12 mouse cellular contexts compared by ENCODE assay signal in the genomic region with DNA sequence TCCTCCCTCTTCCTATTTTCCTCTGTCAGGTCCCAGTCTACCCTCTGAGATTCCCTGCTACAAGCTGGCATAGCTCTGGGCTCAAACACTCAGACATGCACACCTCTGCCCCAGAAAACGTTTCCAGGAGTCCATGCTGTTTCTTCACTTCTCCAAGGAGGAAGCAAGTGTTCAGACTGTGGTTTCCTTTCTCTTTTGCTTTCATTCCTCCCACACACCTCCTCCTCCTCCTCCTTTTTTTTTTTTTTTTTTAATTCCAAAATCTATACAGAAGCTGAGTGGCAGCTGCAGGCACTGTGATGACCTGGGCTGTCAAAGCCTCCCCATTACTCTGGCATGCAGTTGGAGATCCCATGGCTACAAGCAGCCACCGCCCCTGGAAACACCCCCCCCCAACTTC. TPM values are rescaled to one million over a fixed set of nuclear protein-coding genes. Genes with fewer than 3 reads are reported as not detected.
DNase-seq lines count a peak whose midpoint lies in the region; ATAC-seq and TF ChIP-seq lines count a peak whose summit lies in the region.
"Had no signal": no experiment of that assay in that cellular context is flagged by ENCODE, and none has a peak within 500 bp of the region (broad histone marks: within the 10 kb centered on the region; RNA-seq: fewer than 3 reads in every experiment).

No protein-coding gene starts in this region.

- H3K9ac ChIP-seq in heart, embryonic 12.5 days = 0 out of 2 replicates have a peak overlapping the region, but pooled peaks have one; percentile 75
- no peak overlapping the region for H3K9ac ChIP-seq in lung, postnatal 0 days (replicated peaks; ENCODE audit: low read depth)
- no peak overlapping the region for H3K9ac ChIP-seq in liver, embryonic 12.5 days
- H3K9ac ChIP-seq in stomach, postnatal 0 days (ENCODE audit: low read length) = no peak overlapping the region
- H3K9ac ChIP-seq in midbrain, embryonic 11.5 days (ENCODE audit: low read length) = no peak overlapping the region

- H3K9me3 ChIP-seq in heart, embryonic 12.5 days (replicated peaks) = no peaks in the 10 kb centered on the region
- H3K9me3 ChIP-seq in lung, postnatal 0 days (ENCODE audit: low read length) = no peaks in the 10 kb centered on the region
- H3K9me3 ChIP-seq in liver, embryonic 12.5 days (replicated peaks) = no peaks in the 10 kb centered on the region
- no peaks in the 10 kb centered on the region for H3K9me3 ChIP-seq in stomach, postnatal 0 days (ENCODE audit: control insufficient read depth, low read length)
- no peaks in the 10 kb centered on the region for H3K9me3 ChIP-seq in midbrain, embryonic 11.5 days (ENCODE audit: control insufficient read depth, low read length)

- WGBS in heart, embryonic 12.5 days = 21% methylated on average over 2 of the region's 2 CpGs
- 16% methylated on average over 2 of the region's 2 CpGs for WGBS in lung, postnatal 0 days
- 23% methylated on average over 2 of the region's 2 CpGs for WGBS in lung, adult 2 months
- 20% methylated on average over 2 of the region's 2 CpGs for WGBS in liver, embryonic 12.5 days (ENCODE audit: insufficient replicate concordance)
- WGBS in stomach, postnatal 0 days = 32% methylated on average over 2 of the region's 2 CpGs
- 20% methylated on average over 2 of the region's 2 CpGs for WGBS in midbrain, embryonic 11.5 days

- TF ChIP-seq EP300 in lung, postnatal 0 days (IDR thresholded peaks at IDR 0.05) = no peak
- TF ChIP-seq EP300 in stomach, postnatal 0 days (optimal IDR thresholded peaks at IDR 0.05) = no peak

- TF ChIP-seq CTCF in lung, postnatal 0 days (IDR thresholded peaks at IDR 0.05) = no peak
- no peak for TF ChIP-seq CTCF in lung, adult 2 months (IDR thresholded peaks at IDR 0.05; ENCODE audit: insufficient read depth, low read length)
- TF ChIP-seq CTCF in stomach, postnatal 0 days (IDR thresholded peaks at IDR 0.05; ENCODE audit: low read depth) = no peak

- no peak for DNase-seq in heart, postnatal 14 days
- DNase-seq in lung, postnatal 0 days (ENCODE audit: low spot score) = peak; percentile 22
- DNase-seq in lung, adult 2 months = no peak
- no peak for DNase-seq in stomach, postnatal 0 days (ENCODE audit: low spot score)
- DNase-seq in frontal cortex, postnatal 36 days (ENCODE audit: low spot score in 2 of 2) = no peak
- DNase-seq in midbrain, embryonic 11.5 days (ENCODE audit: low spot score, missing footprints) = no peak
- DNase-seq: cerebellum, adult 9-10 months; gastrocnemius, adult 2 months had no signal

- H3K4me3 ChIP-seq in heart, embryonic 12.5 days = no peak overlapping the region
- H3K4me3 ChIP-seq in lung, postnatal 0 days (ENCODE audit: low read depth, low read length) = no peak overlapping the region
- H3K4me3 ChIP-seq in lung, adult 2 months (replicated peaks; ENCODE audit: extremely low read depth, low read depth, low read length) = no peak overlapping the region
- no peak overlapping the region for H3K4me3 ChIP-seq in liver, embryonic 12.5 days
- H3K4me3 ChIP-seq in stomach, postnatal 0 days (ENCODE audit: low read depth, low read length) = no peak overlapping the region
- no peak overlapping the region for H3K4me3 ChIP-seq in midbrain, embryonic 11.5 days (ENCODE audit: low read depth, low read length)

- no peak for ATAC-seq in heart, embryonic 12.5 days (ENCODE audit: insufficient number of reproducible peaks, low FRiP score)
- no peak for ATAC-seq in lung, postnatal 0 days
- ATAC-seq in liver, embryonic 12.5 days = no peak
- ATAC-seq in stomach, postnatal 0 days (ENCODE audit: low FRiP score, low TSS enrichment) = no peak
- ATAC-seq in midbrain, embryonic 11.5 days (ENCODE audit: low FRiP score) = no peak

- no peak overlapping the region; the same call in 1 of the 2 replicates for H3K4me2 ChIP-seq in heart, embryonic 12.5 days
- no peak overlapping the region for H3K4me2 ChIP-seq in lung, postnatal 0 days (replicated peaks; ENCODE audit: low read depth, low read length)
- H3K4me2 ChIP-seq in liver, embryonic 12.5 days = peak overlapping the region; percentile 97
- peak overlapping the region; percentile 100 for H3K4me2 ChIP-seq in stomach, postnatal 0 days (replicated peaks; ENCODE audit: low read depth)
- H3K4me2 ChIP-seq in midbrain, embryonic 11.5 days = no peak overlapping the region

- H3K27me3 ChIP-seq in heart, embryonic 12.5 days (replicated peaks) = peaks cover 33% of the 10 kb centered on the region
- peaks cover 17% of the 10 kb centered on the region; the same call in 1 of the 2 replicates for H3K27me3 ChIP-seq in lung, postnatal 0 days (replicated peaks; ENCODE audit: insufficient read depth, low read length)
- peaks cover 65% of the 10 kb centered on the region for H3K27me3 ChIP-seq in liver, embryonic 12.5 days (replicated peaks)
- H3K27me3 ChIP-seq in stomach, postnatal 0 days (ENCODE audit: control insufficient read depth, insufficient read depth, low read length) = no peaks in the 10 kb centered on the region
- H3K27me3 ChIP-seq in midbrain, embryonic 11.5 days (ENCODE audit: control insufficient read depth, insufficient read depth, low read length) = peaks cover 33% of the 10 kb centered on the region

- H3K36me3 ChIP-seq in heart, embryonic 12.5 days = peaks cover 6% of the 10 kb centered on the region
- H3K36me3 ChIP-seq in lung, postnatal 0 days (ENCODE audit: insufficient read depth, low read length) = no peaks in the 10 kb centered on the region
- no peaks in the 10 kb centered on the region for H3K36me3 ChIP-seq in liver, embryonic 12.5 days
- no peaks in the 10 kb centered on the region for H3K36me3 ChIP-seq in stomach, postnatal 0 days (ENCODE audit: control insufficient read depth, insufficient read depth, low read length)
- no peaks in the 10 kb centered on the region for H3K36me3 ChIP-seq in midbrain, embryonic 11.5 days (ENCODE audit: control insufficient read depth, insufficient read depth, low read length)

- peaks cover 49% of the 10 kb centered on the region for H3K4me1 ChIP-seq in heart, embryonic 12.5 days (replicated peaks)
- peaks cover 25% of the 10 kb centered on the region for H3K4me1 ChIP-seq in lung, postnatal 0 days (ENCODE audit: insufficient read depth, low read depth, low read length)
- peaks cover 3% of the 10 kb centered on the region; the same call in 1 of the 2 replicates for H3K4me1 ChIP-seq in lung, adult 2 months (ENCODE audit: control insufficient read depth, insufficient read depth, low read length)
- H3K4me1 ChIP-seq in liver, embryonic 12.5 days = peaks cover 57% of the 10 kb centered on the region
- H3K4me1 ChIP-seq in stomach, postnatal 0 days (replicated peaks; ENCODE audit: control insufficient read depth, insufficient read depth) = peaks cover 3% of the 10 kb centered on the region; the same call in 1 of the 2 replicates
- peaks cover 28% of the 10 kb centered on the region for H3K4me1 ChIP-seq in midbrain, embryonic 11.5 days (ENCODE audit: control insufficient read depth, insufficient read depth, low read length)

- no peak for TF ChIP-seq POLR2A in lung, adult 2 months (IDR thresholded peaks at IDR 0.05; ENCODE audit: borderline replicate concordance, extremely low read depth, low read depth, low read length)

- H3K27ac ChIP-seq in heart, embryonic 12.5 days (ENCODE audit: poor library complexity, severe bottlenecking) = no peak overlapping the region
- H3K27ac ChIP-seq in lung, postnatal 0 days (ENCODE audit: low read length) = no peak overlapping the region
- no peak overlapping the region for H3K27ac ChIP-seq in liver, embryonic 12.5 days
- H3K27ac ChIP-seq in stomach, postnatal 0 days (replicated peaks) = no peak overlapping the region
- H3K27ac ChIP-seq in midbrain, embryonic 11.5 days (ENCODE audit: low read depth, low read length) = no peak overlapping the region

- intact Hi-C loops in heart, postnatal 14 days (cut with DNase I) = loop anchor here (5.0 kb wide), 1 partner anchor 63 kb away; the partner anchor contains the start of gene Rtf1

RNA-seq across cellular contexts. Expression of gene Itpka, which starts 1.6 kb away (rescaled TPM):
- 3.0 and 3.1 TPM in 2 replicates for polyA plus RNA-seq in heart, embryonic 12.5 days (2016; fragmentation: Nextera tagmentation; extraction: Ambion mirVana)
- total RNA-seq in heart, postnatal 14 days (2021) = 1 to 10 TPM in 1 of 2 experiments, under 1 TPM in 1; 0.41 to 1.1 TPM
- polyA plus RNA-seq in lung, postnatal 0 days (2015; fragmentation: Nextera tagmentation; extraction: Ambion mirVana) = 6.5 and 6.6 TPM in 2 replicates
- 9.5 and 9.6 TPM in 2 replicates for polyA plus RNA-seq in lung, adult 2 months (2012; rRNA removed)
- polyA plus RNA-seq in liver, embryonic 12.5 days (2016; fragmentation: Nextera tagmentation; extraction: Ambion mirVana) = 3.8 and 4.1 TPM in 2 replicates
- 9.8 and 12.1 TPM in 2 replicates for polyA plus RNA-seq in stomach, postnatal 0 days (2015; fragmentation: Nextera tagmentation; extraction: Ambion mirVana)
- polyA plus RNA-seq in midbrain, embryonic 11.5 days (2014; fragmentation: Nextera tagmentation; extraction: Ambion mirVana) = 1.2 and 1.4 TPM in 2 replicates
- total RNA-seq: gastrocnemius, adult 2 months had no signal
- polyA plus RNA-seq: macrophage had no signal

RNA-seq across cellular contexts. Expression of gene Ltk, which starts 19.7 kb away (rescaled TPM):
- polyA plus RNA-seq in heart, embryonic 12.5 days (2016; fragmentation: Nextera tagmentation; extraction: Ambion mirVana) = 0.13 and 0.17 TPM in 2 replicates
- not detected for total RNA-seq in heart, postnatal 14 days (2021)
- polyA plus RNA-seq in lung, postnatal 0 days (2015; fragmentation: Nextera tagmentation; extraction: Ambion mirVana) = 0.79 and 1.3 TPM in 2 replicates
- 3.9 and 4.2 TPM in 2 replicates for polyA plus RNA-seq in lung, adult 2 months (2012; rRNA removed)
- 0.19 TPM in 1 of 2 replicates, not detected in the other for polyA plus RNA-seq in liver, embryonic 12.5 days (2016; fragmentation: Nextera tagmentation; extraction: Ambion mirVana)
- 2.2 and 2.3 TPM in 2 replicates for polyA plus RNA-seq in stomach, postnatal 0 days (2015; fragmentation: Nextera tagmentation; extraction: Ambion mirVana)
- 0.05 TPM in 1 of 2 replicates, not detected in the other for polyA plus RNA-seq in midbrain, embryonic 11.5 days (2014; fragmentation: Nextera tagmentation; extraction: Ambion mirVana)
- total RNA-seq: gastrocnemius, adult 2 months had no signal
- polyA plus RNA-seq: embryonic facial prominence, embryonic 11.5 days; macrophage had no signal

RNA-seq across cellular contexts. Expression of gene Rpap1, which starts 46.8 kb away (rescaled TPM):
- 22.8 and 23.9 TPM in 2 replicates for polyA plus RNA-seq in heart, embryonic 12.5 days (2016; fragmentation: Nextera tagmentation; extraction: Ambion mirVana)
- 10 to 100 TPM; 13.2 to 13.3 TPM for total RNA-seq in heart, postnatal 14 days (2021)
- polyA plus RNA-seq in lung, postnatal 0 days (2015; fragmentation: Nextera tagmentation; extraction: Ambion mirVana) = 10.0 and 11.0 TPM in 2 replicates
- 21.6 and 24.5 TPM in 2 replicates for polyA plus RNA-seq in lung, adult 2 months (2012; rRNA removed)
- 17.4 and 17.8 TPM in 2 replicates for polyA plus RNA-seq in liver, embryonic 12.5 days (2016; fragmentation: Nextera tagmentation; extraction: Ambion mirVana)
- 10.1 and 10.4 TPM in 2 replicates for polyA plus RNA-seq in stomach, postnatal 0 days (2015; fragmentation: Nextera tagmentation; extraction: Ambion mirVana)
- 18.2 and 22.8 TPM in 2 replicates for polyA plus RNA-seq in midbrain, embryonic 11.5 days (2014; fragmentation: Nextera tagmentation; extraction: Ambion mirVana)

RNA-seq across cellular contexts. Expression of gene Tyro3, which starts 57.0 kb away (rescaled TPM):
- polyA plus RNA-seq in heart, embryonic 12.5 days (2016; fragmentation: Nextera tagmentation; extraction: Ambion mirVana) = 9.2 and 10.7 TPM in 2 replicates
- total RNA-seq in heart, postnatal 14 days (2021) = 1 to 10 TPM; 2.1 to 4.5 TPM
- 7.3 and 7.9 TPM in 2 replicates for polyA plus RNA-seq in lung, postnatal 0 days (2015; fragmentation: Nextera tagmentation; extraction: Ambion mirVana)
- 11.8 and 16.4 TPM in 2 replicates for polyA plus RNA-seq in lung, adult 2 months (2012; rRNA removed)
- 2.5 and 3.1 TPM in 2 replicates for polyA plus RNA-seq in liver, embryonic 12.5 days (2016; fragmentation: Nextera tagmentation; extraction: Ambion mirVana)
- 20.6 and 22.8 TPM in 2 replicates for polyA plus RNA-seq in stomach, postnatal 0 days (2015; fragmentation: Nextera tagmentation; extraction: Ambion mirVana)
- polyA plus RNA-seq in midbrain, embryonic 11.5 days (2014; fragmentation: Nextera tagmentation; extraction: Ambion mirVana) = 19.1 and 22.6 TPM in 2 replicates

Comparison
In these comparisons a context has a peak if more than half of its experiments do, and no peak if none do; other contexts are left out.
1. H3K4me2 ChIP-seq: peak in liver, embryonic 12.5 days (single experiment) and stomach, postnatal 0 days (single experiment); none in heart, embryonic 12.5 days (single experiment), lung, postnatal 0 days (single experiment) and midbrain, embryonic 11.5 days (single experiment).